Mouse (Mus musculus): Measurements from ENCODE around the gene Babam2.

GRCm38 (mm10) chr5:31968046-31968506, 270.6 kb downstream of the Babam2 start:
- no peak for TF ChIP-seq GATA1 (IDR thresholded peaks at IDR 0.05; ENCODE audit: low read length)
- TF ChIP-seq TAL1 (IDR thresholded peaks at IDR 0.05; ENCODE audit: low read length): no peak

Measured in erythroblast, embryonic 14.5 days (primary cell).